Mouse (Mus musculus): ENCODE measurements around the gene Il6st. TPM values are rescaled to one million over a fixed set of nuclear protein-coding genes. Genes with fewer than 3 reads are reported as not detected.
A peak's percentile ranks its signal among the peaks of the same experiment; 100 is the strongest.
"Not testable (repeated sequence)": the region's sequence is repeated elsewhere in the genome, so short reads cannot be mapped to it uniquely, and the experiment has no call there.

Gene Il6st
- 33.6 and 36.4 TPM in 2 replicates for polyA plus RNA-seq (2016; fragmentation: Nextera tagmentation; extraction: Ambion mirVana)

DNA sequence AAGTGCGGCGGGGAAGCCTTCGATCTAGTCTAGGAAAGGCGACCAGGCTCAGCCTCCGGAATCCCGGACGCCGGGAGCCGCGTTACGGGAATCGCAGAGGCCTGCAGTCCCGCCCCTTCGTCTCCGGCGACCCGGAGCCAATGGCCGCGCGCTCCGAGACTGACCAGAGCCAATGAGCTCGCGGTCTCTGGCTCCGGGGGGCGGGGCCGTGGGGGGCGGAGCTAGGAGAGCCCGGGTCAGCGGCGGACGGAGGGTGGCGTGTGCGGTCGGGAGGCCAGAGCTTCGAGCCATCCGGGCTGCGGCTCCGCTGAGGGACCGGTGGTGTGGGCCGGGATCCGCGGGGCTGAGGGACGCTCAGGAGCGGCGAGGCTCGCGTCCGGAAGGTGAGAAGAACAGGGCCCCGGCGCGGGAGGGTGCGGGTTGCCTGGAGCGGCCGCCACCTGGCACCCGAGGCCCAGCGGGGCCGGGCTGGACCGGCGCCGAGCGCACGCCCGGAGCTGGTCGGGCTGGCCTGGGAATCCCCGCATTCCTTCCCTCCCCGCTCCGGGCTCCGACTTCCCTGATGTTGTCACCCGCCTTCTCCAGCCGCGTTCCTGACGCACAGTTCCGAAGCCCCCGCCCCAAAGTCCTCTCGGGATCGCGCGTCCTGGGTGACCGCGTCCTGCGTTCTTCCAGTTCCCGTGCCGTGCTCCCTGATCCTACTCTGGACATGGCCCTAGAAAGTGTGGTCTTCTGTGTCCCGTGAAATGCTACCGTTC lies at the start of gene Il6st:
Gene Il6st (plus strand): TSS at position 203 of the 758 bp plus-strand sequence.
- Histone ChIP-seq H3K27ac (0 out of 2 replicates have a peak within 1 kb of the TSS, but pooled peaks have one; percentile 20), H3K9ac (peak within 1 kb of the TSS; percentile 88), H3K4me1 (peaks cover 9% of the 10 kb centered on the region; the same call in 1 of the 2 replicates), H3K27me3 (replicated peaks) (no peaks in the 10 kb centered on the region), H3K9me3 (no peaks in the 10 kb centered on the region), H3K4me2 (replicated peaks) (peak within 1 kb of the TSS; percentile 85), H3K36me3 (no peaks in the 10 kb centered on the region), H3K4me3 (peak within 1 kb of the TSS; percentile 84)
- WGBS, result under 1% methylated on average over 85 of the region's 85 CpGs
- ATAC-seq (ENCODE audit: low FRiP score, low read depth), result peak; percentile 100

- Histone ChIP-seq H3K36me3 (no peaks in the 10 kb centered on the region), H3K4me2 (replicated peaks) (no peak overlapping the region), H3K4me1 (peaks cover 7% of the 10 kb centered on the region; the same call in 1 of the 2 replicates), H3K9me3 (no peaks in the 10 kb centered on the region), H3K27ac (no peak overlapping the region), H3K9ac (no peak overlapping the region), H3K4me3 (no peak overlapping the region), H3K27me3 (replicated peaks) (no peaks in the 10 kb centered on the region)
- 80% methylated on average over 6 of the region's 6 CpGs for WGBS
- ATAC-seq (ENCODE audit: low FRiP score, low read depth), result no peak
Observed at GRCm38 (mm10) chr13:112415896-112416295, 48.0 kb upstream of the Il6st start.

GRCm38 (mm10) chr13:112416410-112417162 lies 47.3 kb upstream of the Il6st start:
- Histone ChIP-seq H3K9ac (no peak overlapping the region), H3K4me2 (replicated peaks) (no peak overlapping the region), H3K36me3 (no peaks in the 10 kb centered on the region), H3K9me3 (no peaks in the 10 kb centered on the region), H3K27ac (no peak overlapping the region), H3K4me1 (peaks cover 7% of the 10 kb centered on the region; the same call in 1 of the 2 replicates), H3K27me3 (replicated peaks) (no peaks in the 10 kb centered on the region), H3K4me3 (no peak overlapping the region)
- no peak for ATAC-seq (ENCODE audit: low FRiP score, low read depth)
- WGBS, result 16% methylated on average over 8 of the region's 8 CpGs

GRCm38 (mm10) chr13:112417163-112417523 lies 46.7 kb upstream of the Il6st start:
- Histone ChIP-seq H3K27me3 (replicated peaks) (no peaks in the 10 kb centered on the region), H3K27ac (no peak overlapping the region), H3K4me2 (replicated peaks) (no peak overlapping the region), H3K4me3 (no peak overlapping the region), H3K9me3 (no peaks in the 10 kb centered on the region), H3K4me1 (peaks cover 7% of the 10 kb centered on the region; the same call in 1 of the 2 replicates), H3K36me3 (no peaks in the 10 kb centered on the region), H3K9ac (no peak overlapping the region)
- WGBS, result 34% methylated on average over 4 of the region's 4 CpGs
- ATAC-seq (ENCODE audit: low FRiP score, low read depth), result no peak

DNA sequence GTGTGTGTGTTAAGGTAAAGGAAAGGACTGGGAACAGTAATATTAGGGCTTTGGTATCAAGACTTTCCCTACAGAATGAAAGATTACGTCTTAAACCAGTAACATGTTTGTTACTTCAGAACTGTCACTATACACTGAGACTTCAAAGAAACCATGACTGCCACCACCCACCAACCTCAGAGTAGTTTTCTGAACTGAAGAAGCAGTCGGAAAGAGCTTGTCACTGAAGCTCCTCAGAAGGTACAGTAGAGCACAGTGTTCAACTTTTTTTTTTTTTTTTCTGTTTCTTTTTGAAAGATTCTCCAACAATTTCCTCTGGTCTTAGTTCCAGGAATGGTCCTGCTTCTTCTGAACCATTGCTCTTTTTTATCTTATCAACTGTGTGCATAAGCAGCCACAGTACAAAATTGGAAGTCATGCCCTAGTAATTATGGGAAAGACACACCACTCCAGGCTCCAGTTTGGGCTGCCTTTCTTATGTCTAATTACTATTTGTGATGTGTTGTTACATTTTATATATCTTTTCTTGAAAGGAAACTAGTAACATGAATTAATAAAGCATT lies 45.9 kb upstream of the Il6st start:
- no peak overlapping the region for H3K4me2 ChIP-seq (replicated peaks)
- H3K9ac ChIP-seq, result no peak overlapping the region
- no peak overlapping the region for H3K27ac ChIP-seq
- H3K9me3 ChIP-seq, result no peaks in the 10 kb centered on the region
- H3K4me3 ChIP-seq, result no peak overlapping the region
- no peaks in the 10 kb centered on the region for H3K36me3 ChIP-seq
- H3K27me3 ChIP-seq (replicated peaks), result no peaks in the 10 kb centered on the region
- H3K4me1 ChIP-seq, result peaks cover 7% of the 10 kb centered on the region; the same call in 1 of the 2 replicates
- WGBS, result 77% methylated on average over 2 of the region's 2 CpGs
- ATAC-seq (ENCODE audit: low FRiP score, low read depth), result no peak

DNA sequence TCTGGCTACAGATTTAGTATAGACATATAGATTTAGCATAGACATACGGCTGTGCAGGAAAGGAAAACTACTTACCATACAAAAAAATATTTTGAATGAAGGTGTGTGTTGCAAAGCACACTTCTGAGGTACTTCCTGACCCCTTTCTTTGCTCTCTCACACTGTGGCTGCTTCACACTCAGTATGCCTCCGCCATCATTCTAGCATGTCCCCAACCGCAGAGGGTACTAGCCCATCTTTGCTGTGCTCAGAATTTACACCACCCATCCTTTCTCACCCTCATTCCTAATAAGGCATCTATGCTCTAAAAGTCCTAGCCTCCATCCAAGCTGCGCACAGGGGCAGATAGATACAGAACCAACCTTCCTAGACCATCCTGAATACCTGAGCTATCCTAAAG lies 45.3 kb upstream of the Il6st start:
- Histone ChIP-seq H3K36me3 (no peaks in the 10 kb centered on the region), H3K4me2 (replicated peaks) (no peak overlapping the region), H3K9me3 (no peaks in the 10 kb centered on the region), H3K4me3 (no peak overlapping the region), H3K27me3 (replicated peaks) (no peaks in the 10 kb centered on the region), H3K27ac (no peak overlapping the region), H3K4me1 (peaks cover 7% of the 10 kb centered on the region; the same call in 1 of the 2 replicates), H3K9ac (no peak overlapping the region)
- ATAC-seq (ENCODE audit: low FRiP score, low read depth), result no peak
- WGBS, result 93% methylated on average over 4 of the region's 4 CpGs

- H3K4me1 ChIP-seq, result no peaks in the 10 kb centered on the region
- no peaks in the 10 kb centered on the region for H3K36me3 ChIP-seq
- WGBS, result 89% methylated on average over 2 of the region's 2 CpGs
- H3K9ac ChIP-seq, result no peak overlapping the region
- no peak overlapping the region for H3K27ac ChIP-seq
- no peaks in the 10 kb centered on the region for H3K9me3 ChIP-seq
- H3K4me2 ChIP-seq (replicated peaks), result no peak overlapping the region
- no peaks in the 10 kb centered on the region for H3K27me3 ChIP-seq (replicated peaks)
- no peak overlapping the region for H3K4me3 ChIP-seq
- ATAC-seq (ENCODE audit: low FRiP score, low read depth), result no peak
Observed at GRCm38 (mm10) chr13:112424212-112424611, 39.7 kb upstream of the Il6st start.

- no peak overlapping the region for H3K27ac ChIP-seq
- no peak for ATAC-seq (ENCODE audit: low FRiP score, low read depth)
- no peaks in the 10 kb centered on the region for H3K4me1 ChIP-seq
- whole genome bisulfite sequencing, result 85% methylated on average over 7 of the region's 7 CpGs
- H3K9ac ChIP-seq, result no peak overlapping the region
- H3K9me3 ChIP-seq, result no peaks in the 10 kb centered on the region
- no peaks in the 10 kb centered on the region for H3K36me3 ChIP-seq
- H3K4me2 ChIP-seq (replicated peaks), result no peak overlapping the region
- no peaks in the 10 kb centered on the region for H3K27me3 ChIP-seq (replicated peaks)
- H3K4me3 ChIP-seq, result no peak overlapping the region
Observed at GRCm38 (mm10) chr13:112424635-112425034, 39.2 kb upstream of the Il6st start.

DNA sequence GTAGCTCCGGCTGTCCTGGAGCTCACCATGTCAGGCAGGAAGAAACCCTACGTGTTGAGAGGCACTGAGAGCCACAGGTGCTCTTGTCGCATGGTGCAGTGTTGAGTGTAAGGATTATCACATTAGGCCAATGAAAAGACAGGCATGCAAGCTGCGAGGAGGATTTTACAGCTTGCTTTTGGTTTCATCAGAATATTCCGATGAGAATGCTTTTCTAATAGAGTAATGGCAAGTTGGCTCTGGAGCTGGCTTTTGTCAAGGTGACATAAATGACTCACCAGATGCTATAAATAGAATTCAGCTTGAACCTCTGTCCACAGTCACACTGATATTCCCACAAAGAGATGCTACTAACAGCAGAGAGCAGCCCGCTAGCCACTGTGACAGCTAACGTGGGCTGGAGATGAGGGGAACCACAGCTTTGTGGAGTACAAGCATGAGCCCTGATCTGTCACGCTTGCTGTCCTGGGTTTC lies 38.7 kb upstream of the Il6st start:
- no peak overlapping the region for H3K27ac ChIP-seq
- WGBS, result 78% methylated on average over 8 of the region's 8 CpGs
- no peak overlapping the region for H3K9ac ChIP-seq
- H3K4me1 ChIP-seq, result no peaks in the 10 kb centered on the region
- no peak overlapping the region for H3K4me3 ChIP-seq
- H3K27me3 ChIP-seq (replicated peaks), result no peaks in the 10 kb centered on the region
- no peaks in the 10 kb centered on the region for H3K9me3 ChIP-seq
- no peak for ATAC-seq (ENCODE audit: low FRiP score, low read depth)
- H3K4me2 ChIP-seq (replicated peaks), result no peak overlapping the region
- H3K36me3 ChIP-seq, result no peaks in the 10 kb centered on the region

GRCm38 (mm10) chr13:112426265-112427135 lies 37.4 kb upstream of the Il6st start:
- ATAC-seq (ENCODE audit: low FRiP score, low read depth), result no peak
- Histone ChIP-seq H3K36me3 (no peaks in the 10 kb centered on the region), H3K9me3 (no peaks in the 10 kb centered on the region), H3K9ac (no peak overlapping the region), H3K4me3 (no peak overlapping the region), H3K27me3 (replicated peaks) (no peaks in the 10 kb centered on the region), H3K4me1 (no peaks in the 10 kb centered on the region), H3K4me2 (replicated peaks) (no peak overlapping the region), H3K27ac (no peak overlapping the region)
- WGBS, result 77% methylated on average over 13 of the region's 13 CpGs

GRCm38 (mm10) chr13:112427136-112427470 lies 36.8 kb upstream of the Il6st start:
- H3K4me1 ChIP-seq; H3K4me3 ChIP-seq; H3K4me2 ChIP-seq (replicated peaks); H3K27ac ChIP-seq; H3K9ac ChIP-seq; H3K27me3 ChIP-seq (replicated peaks); H3K36me3 ChIP-seq; H3K9me3 ChIP-seq; ATAC-seq (ENCODE audit: low FRiP score, low read depth): not testable (repeated sequence)
- 94% methylated on average over 4 of the region's 4 CpGs for WGBS

All from neural tube, embryonic 12.5 days (tissue).